Mouse (Mus musculus): ENCODE measurements at regions not wholly inside any gene's neighbourhood (a gene's known extent, or its start where the extent isn't known, plus 50 kb on each side); places are given as distances from the start of the nearest gene placed in this dataset.
A peak's percentile ranks its signal among the peaks of the same experiment; 100 is the strongest.

GRCm38 (mm10) chr3:159689743-159690142 is 90.8 kb downstream of the Rpe65 start:
- DNase-seq (ENCODE audit: low read depth), result no peak

GRCm38 (mm10) chr3:159724340-159725119 is 114.9 kb upstream of the Wls start:
- DNase-seq (ENCODE audit: low read depth), result no peak

GRCm38 (mm10) chr3:159732201-159732600 is 107.3 kb upstream of the Wls start:
- no peak for DNase-seq (ENCODE audit: low read depth)

GRCm38 (mm10) chr3:159733141-159733540 is 106.3 kb upstream of the Wls start:
- no peak for DNase-seq (ENCODE audit: low read depth)

GRCm38 (mm10) chr3:159734547-159734946 is 104.9 kb upstream of the Wls start:
- no peak for DNase-seq (ENCODE audit: low read depth)

- peak; percentile 10 for DNase-seq (ENCODE audit: low read depth)
Observed at GRCm38 (mm10) chr3:159736070-159736469, 103.4 kb upstream of the Wls start.

GRCm38 (mm10) chr3:159740600-159741279 is 98.7 kb upstream of the Wls start:
- no peak for DNase-seq (ENCODE audit: low read depth)

- no peak for DNase-seq (ENCODE audit: low read depth)
Observed at GRCm38 (mm10) chr3:159741816-159742215, 97.7 kb upstream of the Wls start.

GRCm38 (mm10) chr3:159759740-159760139 is 79.7 kb upstream of the Wls start:
- no peak for DNase-seq (ENCODE audit: low read depth)

GRCm38 (mm10) chr3:159760293-159760692 is 79.2 kb upstream of the Wls start:
- DNase-seq (ENCODE audit: low read depth), result no peak

GRCm38 (mm10) chr3:159760949-159761348 is 78.5 kb upstream of the Wls start:
- DNase-seq (ENCODE audit: low read depth), result no peak

GRCm38 (mm10) chr3:159782222-159782844 is 57.1 kb upstream of the Wls start:
- DNase-seq (ENCODE audit: low read depth), result no peak

- DNase-seq (ENCODE audit: low read depth), result no peak
Observed at GRCm38 (mm10) chr3:159787776-159788175, 51.7 kb upstream of the Wls start.
